Mouse (Mus musculus) erythroblast, embryonic 14.5 days (primary cell): ENCODE results near the gene Hoxb3. TPM values are rescaled to one million over a fixed set of nuclear protein-coding genes. Genes with fewer than 3 reads are reported as not detected.

Experiments
- H3K27me3 ChIP-seq: 2 replicates; pipeline ENCODE4 v1.6.1; 2012; ENCODE audit warnings: inconsistent platforms; ENCODE audit not compliant: control insufficient read depth
- H3K36me3 ChIP-seq: 2 replicates; pipeline ENCODE4 v1.6.1; 2012; ENCODE audit warnings: mild to moderate bottlenecking, inconsistent platforms; ENCODE audit not compliant: control insufficient read depth
- H3K4me1 ChIP-seq: 2 replicates; pipeline ENCODE4 v1.6.1; 2012; ENCODE audit warnings: inconsistent platforms; ENCODE audit not compliant: control insufficient read depth
- H3K4me3 ChIP-seq: replicated peaks from 2 replicates; pipeline ENCODE3; 2012; ENCODE audit warnings: moderate library complexity, mild to moderate bottlenecking, inconsistent platforms
- H3K9me3 ChIP-seq: 2 replicates; pipeline ENCODE4 v1.6.1; 2012; ENCODE audit warnings: low read length, inconsistent platforms, mixed read lengths; ENCODE audit not compliant: control insufficient read depth
- GATA1 ChIP-seq: IDR thresholded peaks from 2 replicates; pipeline ENCODE4 v1.6.1; 2012; ENCODE audit warnings: low read length, inconsistent platforms, mixed read lengths
- TAL1 ChIP-seq: IDR thresholded peaks from 3 replicates; pipeline ENCODE4 v1.6.1; 2012; ENCODE audit warnings: low read length, inconsistent platforms, mixed read lengths
- polyA plus RNA-seq: library from polyadenylated mRNA; stranded (reverse); fragments of >175 nt; gene quantifications from 2 replicates; pipeline ENCODE4 v1.2.3, GENCODE M21; 2012

Gene Hoxb3
- polyA plus RNA-seq, 1 experiment = not detected

DNA sequence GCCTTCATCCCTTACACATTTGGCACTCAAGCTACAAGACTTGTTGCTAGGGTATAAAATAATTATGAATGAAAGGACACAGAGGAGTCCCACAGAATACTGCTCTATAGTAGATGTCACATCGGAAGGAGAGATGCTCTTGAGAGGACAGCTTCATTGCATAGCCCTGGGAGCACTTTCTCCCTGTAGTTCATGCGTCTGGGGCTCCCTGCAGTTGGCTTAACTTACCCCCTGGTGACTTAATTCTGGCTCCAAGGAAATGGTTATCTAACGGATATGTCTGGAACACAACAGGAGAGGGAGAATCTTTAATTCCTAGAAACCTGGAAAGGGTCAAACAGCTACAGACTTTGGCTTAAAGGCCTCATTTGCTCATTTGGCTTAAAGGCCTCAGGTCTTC, 48.6 kb downstream of the Hoxb3 start:
- no peaks in the 10 kb centered on the region for H3K9me3 ChIP-seq
- no peak overlapping the region for H3K4me3 ChIP-seq
- no peaks in the 10 kb centered on the region for H3K4me1 ChIP-seq
- TF ChIP-seq TAL1 (no peak), GATA1 (no peak)
- H3K27me3 ChIP-seq = peaks cover 75% of the 10 kb centered on the region
- no peaks in the 10 kb centered on the region for H3K36me3 ChIP-seq

DNA sequence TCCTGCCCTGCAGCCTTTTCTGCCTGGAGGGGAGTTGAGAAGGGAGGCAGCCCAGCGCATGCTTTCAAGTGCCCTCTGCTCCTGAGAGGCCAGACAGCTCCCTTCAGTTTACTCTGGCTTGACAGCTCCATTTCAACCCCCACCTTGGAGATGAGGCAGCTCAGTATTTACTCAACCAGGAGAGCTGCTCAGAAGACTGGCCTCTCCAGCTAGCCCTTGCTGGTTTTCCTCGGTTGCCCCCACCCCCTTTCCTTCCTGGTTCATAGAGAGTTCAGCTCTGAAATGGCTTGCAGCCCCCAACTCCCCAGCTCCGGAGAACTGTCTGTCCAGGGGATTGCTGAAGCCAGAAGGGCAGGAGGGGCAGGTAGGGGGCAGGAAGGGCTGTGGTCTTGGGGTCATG, 49.4 kb downstream of the Hoxb3 start:
- H3K36me3 ChIP-seq = no peaks in the 10 kb centered on the region
- H3K27me3 ChIP-seq = peaks cover 67% of the 10 kb centered on the region
- TF ChIP-seq TAL1 (no peak), GATA1 (no peak)
- H3K4me1 ChIP-seq = no peaks in the 10 kb centered on the region
- H3K9me3 ChIP-seq = no peaks in the 10 kb centered on the region
- no peak overlapping the region for H3K4me3 ChIP-seq

DNA sequence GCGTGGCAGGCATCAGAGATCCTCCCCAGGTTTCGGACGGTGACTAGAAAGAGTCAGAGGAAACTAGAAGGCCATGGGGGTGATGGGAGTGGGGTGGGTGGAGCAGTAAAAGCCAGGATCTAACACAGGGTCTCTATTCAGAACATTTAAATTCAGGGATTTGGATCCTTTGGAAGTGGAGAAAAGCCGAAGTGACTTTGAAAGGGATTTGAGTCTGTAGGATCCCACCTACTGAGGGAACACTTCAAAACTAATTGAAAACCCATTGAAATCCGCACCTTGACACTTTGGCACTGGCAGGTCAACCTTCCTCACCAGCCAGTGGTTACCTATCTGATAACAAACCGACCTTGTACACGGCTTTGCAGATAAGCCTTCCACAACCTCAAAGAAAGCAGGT, 51.7 kb downstream of the Hoxb3 start:
- no peaks in the 10 kb centered on the region for H3K4me1 ChIP-seq
- H3K36me3 ChIP-seq = no peaks in the 10 kb centered on the region
- peaks cover 48% of the 10 kb centered on the region for H3K27me3 ChIP-seq
- H3K9me3 ChIP-seq = no peaks in the 10 kb centered on the region
- no peak for TF ChIP-seq GATA1
- TF ChIP-seq TAL1 = no peak
- H3K4me3 ChIP-seq = no peak overlapping the region

DNA sequence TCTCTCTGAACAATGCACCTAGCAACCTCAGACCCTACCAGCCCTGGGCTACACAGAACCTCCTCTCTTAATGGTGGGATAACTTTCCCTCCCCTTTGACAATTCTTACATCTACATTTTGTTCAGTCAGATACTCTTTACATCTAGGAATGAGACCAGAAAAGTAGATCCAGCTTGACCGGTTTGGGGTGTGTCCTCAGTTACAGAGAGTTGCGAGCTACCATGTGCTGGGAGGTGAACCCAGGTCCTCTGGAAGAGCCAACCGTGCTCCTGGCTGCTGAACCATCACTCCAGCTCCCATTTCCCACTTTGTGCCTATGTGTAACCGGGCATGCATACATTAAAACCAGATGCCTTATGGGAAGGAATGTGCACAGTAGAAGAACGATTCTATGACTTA, 60.3 kb downstream of the Hoxb3 start:
- Histone ChIP-seq H3K27me3 (peaks cover 11% of the 10 kb centered on the region), H3K9me3 (no peaks in the 10 kb centered on the region), H3K36me3 (no peaks in the 10 kb centered on the region), H3K4me1 (no peaks in the 10 kb centered on the region), H3K4me3 (no peak overlapping the region)
- TF ChIP-seq TAL1 = no peak
- no peak for TF ChIP-seq GATA1

DNA sequence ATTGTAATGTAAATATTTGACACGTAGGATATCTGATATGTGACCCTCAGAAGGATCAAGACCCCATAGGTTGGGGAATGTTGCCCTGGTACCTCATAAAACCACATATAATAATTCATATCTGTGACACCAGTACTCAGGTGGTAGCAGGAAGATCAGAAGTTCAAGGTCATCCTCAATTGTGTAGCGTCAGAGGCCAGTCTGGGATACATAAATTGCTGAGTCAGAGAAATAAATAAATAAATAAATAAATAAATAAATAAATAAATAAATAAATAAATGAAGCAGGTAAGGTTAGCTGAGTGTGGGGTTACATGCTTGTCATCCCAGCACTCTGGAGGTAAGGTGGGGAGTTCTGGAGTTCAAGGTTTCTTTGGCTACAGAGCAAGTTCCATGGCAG, 64.5 kb downstream of the Hoxb3 start:
- H3K9me3 ChIP-seq = no peaks in the 10 kb centered on the region
- no peak overlapping the region for H3K4me3 ChIP-seq
- TF ChIP-seq TAL1 (no peak), GATA1 (no peak)
- H3K4me1 ChIP-seq = no peaks in the 10 kb centered on the region
- H3K27me3 ChIP-seq = peaks cover under 1% of the 10 kb centered on the region
- no peaks in the 10 kb centered on the region for H3K36me3 ChIP-seq

DNA sequence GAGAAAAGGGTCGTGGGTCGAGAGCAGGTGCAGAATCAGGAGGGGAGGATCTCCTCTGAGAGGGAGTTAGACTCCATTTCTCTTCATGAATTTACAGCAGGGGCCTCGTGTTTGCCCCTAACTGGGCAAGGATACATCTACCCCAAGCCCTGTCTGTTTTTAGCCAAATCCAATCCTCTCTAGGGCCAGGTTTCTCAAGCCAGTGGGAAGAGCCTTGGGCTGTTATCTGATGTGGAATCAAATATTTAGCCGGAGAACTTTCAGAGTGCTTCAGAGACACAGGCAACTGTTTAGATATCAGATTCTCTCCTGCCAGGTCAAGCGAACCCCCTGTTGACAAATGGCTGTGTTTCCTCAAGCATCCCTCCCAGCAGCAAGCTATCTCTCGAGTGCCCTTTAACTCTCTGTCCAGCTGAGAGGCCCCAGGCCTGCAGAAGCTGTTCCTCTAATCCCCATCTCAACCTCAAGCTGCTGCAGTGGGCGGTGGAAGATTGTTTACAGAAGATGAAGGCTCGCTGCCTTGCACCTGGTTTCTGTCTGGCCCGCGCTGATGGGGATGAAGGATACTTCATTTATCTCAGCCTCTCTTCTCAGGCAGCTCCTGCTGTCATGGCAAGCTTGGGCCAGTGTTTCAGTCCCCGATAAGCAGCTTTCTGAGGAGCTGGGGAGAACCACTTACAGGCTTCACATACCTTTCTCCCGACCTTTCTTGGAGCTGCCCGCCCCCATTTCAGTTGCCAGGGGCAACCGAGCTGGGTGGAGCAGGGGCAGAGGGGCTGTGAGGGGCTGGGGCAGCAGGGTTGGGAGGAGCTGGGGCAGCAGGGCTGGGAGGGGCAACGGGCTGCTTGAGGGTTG, 73.9 kb downstream of the Hoxb3 start:
- Histone ChIP-seq H3K27me3 (peaks cover 10% of the 10 kb centered on the region; the same call in 1 of the 2 replicates), H3K4me1 (no peaks in the 10 kb centered on the region), H3K36me3 (no peaks in the 10 kb centered on the region), H3K9me3 (no peaks in the 10 kb centered on the region), H3K4me3 (no peak overlapping the region)
- TF ChIP-seq GATA1 = no peak
- no peak for TF ChIP-seq TAL1

Other genes with a start within 250 kb of the Hoxb3 start
- 12.4 and 31.7 TPM in 2 replicates for gene Atp5g1, start 247.7 kb upstream of the Hoxb3 start, polyA plus RNA-seq
- 0.02 TPM in 1 of 2 replicates, not detected in the other for gene Calcoco2, start 211.4 kb upstream of the Hoxb3 start, polyA plus RNA-seq
- gene Ttll6, start 189.5 kb upstream of the Hoxb3 start, polyA plus RNA-seq = not detected in 2 replicates
- gene Hoxb13, start 129.0 kb upstream of the Hoxb3 start, polyA plus RNA-seq = 0.02 TPM in 2 replicates
- gene Hoxb9, start 51.9 kb upstream of the Hoxb3 start, polyA plus RNA-seq = 0.01 TPM in 1 of 2 replicates, not detected in the other
- gene Hoxb8, start 41.4 kb upstream of the Hoxb3 start, polyA plus RNA-seq = not detected in 2 replicates
- gene Hoxb7, start 36.7 kb upstream of the Hoxb3 start, polyA plus RNA-seq = not detected in 2 replicates
- gene Hoxb6, start 30.9 kb upstream of the Hoxb3 start, polyA plus RNA-seq = not detected in 2 replicates
- 0.02 TPM in 1 of 2 replicates, not detected in the other for gene Hoxb5, start 20.0 kb upstream of the Hoxb3 start, polyA plus RNA-seq
- not detected in 2 replicates for gene Hoxb4, start 5.1 kb upstream of the Hoxb3 start, polyA plus RNA-seq
- gene Hoxb2, start 27.2 kb downstream of the Hoxb3 start, polyA plus RNA-seq = not detected in 2 replicates
- gene Hoxb1, start 42.4 kb downstream of the Hoxb3 start, polyA plus RNA-seq = not detected in 2 replicates
- 0.08 TPM in 1 of 2 replicates, not detected in the other for gene Skap1, start 141.3 kb downstream of the Hoxb3 start, polyA plus RNA-seq